In genomic region chr1:179863420-179863819, GRCm38 (mm10) we compare ENCODE assay signal across 12 mouse cellular contexts. TPM values are rescaled to one million over a fixed set of nuclear protein-coding genes. Genes with fewer than 3 reads are reported as not detected.
DNase-seq lines count a peak whose midpoint lies in the region; ATAC-seq and TF ChIP-seq lines count a peak whose summit lies in the region.
"Had no signal": no experiment of that assay in that cellular context is flagged by ENCODE, and none has a peak within 500 bp of the region (broad histone marks: within the 10 kb centered on the region; RNA-seq: fewer than 3 reads in every experiment).

No protein-coding gene starts in this region.

- H3K4me3 ChIP-seq in forebrain, embryonic 10.5 days = no peak overlapping the region
- H3K4me3 ChIP-seq in forebrain, embryonic 16.5 days (replicated peaks; ENCODE audit: low read length) = no peak overlapping the region
- H3K4me3 ChIP-seq in midbrain, postnatal 0 days (ENCODE audit: low read depth, low read length) = no peak overlapping the region
- H3K4me3 ChIP-seq: forebrain, embryonic 15.5 days; hindbrain, embryonic 15.5 days had no signal

- no peak overlapping the region for H3K4me2 ChIP-seq in forebrain, embryonic 16.5 days (ENCODE audit: low read length)
- no peak overlapping the region for H3K4me2 ChIP-seq in midbrain, postnatal 0 days (ENCODE audit: low read depth, low read length, poor library complexity, severe bottlenecking)
- H3K4me2 ChIP-seq: forebrain, embryonic 15.5 days; hindbrain, embryonic 15.5 days had no signal

- DNase-seq in forebrain, embryonic 10.5 days (ENCODE audit: extremely low spot score, low spot score) = no peak
- DNase-seq in left cerebral cortex, adult 9 months (ENCODE audit: low spot score in 2 of 2) = peak; percentile 28 to 42
- no peak for DNase-seq in left cerebral cortex, postnatal 36 days (ENCODE audit: low spot score in 2 of 2)
- peak; percentile 73 for DNase-seq in heart, adult 8-10 months (ENCODE audit: low spot score)
- DNase-seq in midbrain, postnatal 0 days (ENCODE audit: low spot score) = no peak
- DNase-seq: left cerebral cortex, postnatal 4 days had no signal

- TF ChIP-seq CTCF in midbrain, postnatal 0 days (IDR thresholded peaks at IDR 0.05) = no peak

- no peaks in the 10 kb centered on the region for H3K9me3 ChIP-seq in forebrain, embryonic 10.5 days
- H3K9me3 ChIP-seq in forebrain, embryonic 16.5 days (ENCODE audit: control insufficient read depth, low read length) = no peaks in the 10 kb centered on the region
- no peaks in the 10 kb centered on the region for H3K9me3 ChIP-seq in midbrain, postnatal 0 days (ENCODE audit: low read length)
- H3K9me3 ChIP-seq: forebrain, embryonic 15.5 days; hindbrain, embryonic 15.5 days had no signal

- H3K27me3 ChIP-seq in forebrain, embryonic 10.5 days (ENCODE audit: poor library complexity, severe bottlenecking) = no peaks in the 10 kb centered on the region
- H3K27me3 ChIP-seq in forebrain, embryonic 16.5 days (replicated peaks; ENCODE audit: control insufficient read depth, insufficient read depth, low read length) = no peaks in the 10 kb centered on the region
- H3K27me3 ChIP-seq in midbrain, postnatal 0 days (ENCODE audit: insufficient read depth, low read length) = no peaks in the 10 kb centered on the region
- H3K27me3 ChIP-seq: forebrain, embryonic 15.5 days; hindbrain, embryonic 15.5 days had no signal

- no peak overlapping the region for H3K9ac ChIP-seq in forebrain, embryonic 16.5 days (replicated peaks; ENCODE audit: low read depth, low read length)
- H3K9ac ChIP-seq in midbrain, postnatal 0 days (replicated peaks; ENCODE audit: low read length, poor library complexity, severe bottlenecking) = no peak overlapping the region
- H3K9ac ChIP-seq: forebrain, embryonic 15.5 days; hindbrain, embryonic 15.5 days had no signal

- intact Hi-C loops in left cerebral cortex, postnatal 36 days (cut with DNase I) = loop anchor here (5.0 kb wide), 1 partner anchor 279 kb away; no protein-coding TSS in a partner anchor

- 0 out of 2 replicates have a peak overlapping the region, but pooled peaks have one; percentile 6 for H3K27ac ChIP-seq in forebrain, embryonic 10.5 days
- no peak overlapping the region for H3K27ac ChIP-seq in forebrain, embryonic 16.5 days (ENCODE audit: low read length)
- no peak overlapping the region for H3K27ac ChIP-seq in midbrain, postnatal 0 days (ENCODE audit: low read depth, low read length)
- H3K27ac ChIP-seq: forebrain, embryonic 15.5 days; hindbrain, embryonic 15.5 days had no signal

- WGBS in forebrain, embryonic 10.5 days = 56% methylated on average over 4 of the region's 4 CpGs
- WGBS in forebrain, embryonic 16.5 days = 26% methylated on average over 4 of the region's 4 CpGs
- WGBS in midbrain, postnatal 0 days = 69% methylated on average over 4 of the region's 4 CpGs

- peaks cover 23% of the 10 kb centered on the region; the same call in 1 of the 2 replicates for H3K4me1 ChIP-seq in forebrain, embryonic 10.5 days
- no peaks in the 10 kb centered on the region for H3K4me1 ChIP-seq in forebrain, embryonic 16.5 days (replicated peaks; ENCODE audit: control insufficient read depth, insufficient read depth, low read length)
- H3K4me1 ChIP-seq in midbrain, postnatal 0 days (ENCODE audit: insufficient read depth, low read length) = no peaks in the 10 kb centered on the region
- H3K4me1 ChIP-seq: forebrain, embryonic 15.5 days; hindbrain, embryonic 15.5 days had no signal

- H3K36me3 ChIP-seq in forebrain, embryonic 10.5 days (replicated peaks) = no peaks in the 10 kb centered on the region
- no peaks in the 10 kb centered on the region for H3K36me3 ChIP-seq in forebrain, embryonic 16.5 days (ENCODE audit: control insufficient read depth, insufficient read depth)
- no peaks in the 10 kb centered on the region for H3K36me3 ChIP-seq in midbrain, postnatal 0 days (ENCODE audit: insufficient read depth, low read length)
- H3K36me3 ChIP-seq: forebrain, embryonic 15.5 days; hindbrain, embryonic 15.5 days had no signal

- no peak for ATAC-seq in forebrain, embryonic 16.5 days
- ATAC-seq in megakaryocyte, adult 5-6 weeks (ENCODE audit: poor library complexity, severe bottlenecking) = 0 out of 2 replicates have a peak, but pooled peaks have one; percentile 30
- no peak for ATAC-seq in megakaryocyte-erythroid progenitor cell, adult 5-6 weeks (replicated peaks; ENCODE audit: low FRiP score, low TSS enrichment, poor library complexity, severe bottlenecking)
- ATAC-seq in midbrain, postnatal 0 days (ENCODE audit: low FRiP score) = no peak
- ATAC-seq: CD4-positive, CD25-positive, alpha-beta regulatory T cell, adult 4 months; forebrain, embryonic 15.5 days had no signal

RNA-seq across cellular contexts. Expression of gene Ahctf1, which starts 59.9 kb away (rescaled TPM):
- polyA plus RNA-seq in forebrain, embryonic 10.5 days (2016; fragmentation: Nextera tagmentation; extraction: Ambion mirVana) = 33.0 and 34.5 TPM in 2 replicates
- polyA plus RNA-seq in forebrain, embryonic 16.5 days (2015; fragmentation: Nextera tagmentation; extraction: Ambion mirVana) = 19.9 and 20.1 TPM in 2 replicates
- 10 to 100 TPM; 26.2 to 45.3 TPM for total RNA-seq in left cerebral cortex, postnatal 36 days (2021)
- 10 to 100 TPM; 15.5 to 20.3 (median 16.8) TPM for total RNA-seq in heart, adult 8-10 months (2022)
- 25.4 and 26.5 TPM in 2 replicates for total RNA-seq in megakaryocyte, adult 5-6 weeks (2015)
- 28.3 and 31.5 TPM in 2 replicates for total RNA-seq in megakaryocyte, adult 5-6 weeks (2017)
- 145 and 151 TPM in 2 replicates for total RNA-seq in megakaryocyte-erythroid progenitor cell, adult 5-6 weeks (2014; fragmentation: Nextera tagmentation)
- 189 and 190 TPM in 2 replicates for total RNA-seq in megakaryocyte-erythroid progenitor cell, adult 5-6 weeks (2017)
- 20.7 and 31.9 TPM in 2 replicates for total RNA-seq in midbrain, postnatal 0 days (2014; rRNA removed)
- polyA plus RNA-seq in midbrain, postnatal 0 days (2015; fragmentation: Nextera tagmentation; extraction: Ambion mirVana) = 6.4 and 9.3 TPM in 2 replicates

Comparison
In these comparisons a context has a peak if more than half of its experiments do, and no peak if none do; other contexts are left out.
1. DNase-seq: peak in left cerebral cortex, adult 9 months (2 of 2) and heart, adult 8-10 months (single experiment); none in forebrain, embryonic 10.5 days (single experiment), left cerebral cortex, postnatal 36 days (0 of 2) and midbrain, postnatal 0 days (single experiment).